Mouse (Mus musculus) left cerebral cortex, postnatal 14 days (tissue): Measurements from ENCODE around the gene Sh3glb2. TPM values are rescaled to one million over a fixed set of nuclear protein-coding genes. Genes with fewer than 3 reads are reported as not detected.

ENCODE experiments used
- DNase-seq, 2 experiments: peaks; one replicate each; pipeline ENCODE4 v3.0.0; 2021 to 2022; ENCODE audit warnings: low spot score in 2 of 2, mixed read lengths in 1 of 2
- intact Hi-C: fragments of 180-260 bp; cut with DNase I; formaldehyde crosslinking; loops from one replicate; pipeline ENCODE4 v1.15.1; 2025
- total RNA-seq, 2 experiments: library from RNA; stranded (reverse); gene quantifications; 2 replicates each; pipeline ENCODE4 v1.2.3; 2021

The Sh3glb2 gene
- total RNA-seq, 2 experiments from 2014 or later, result 276 to 278 TPM

DNA sequence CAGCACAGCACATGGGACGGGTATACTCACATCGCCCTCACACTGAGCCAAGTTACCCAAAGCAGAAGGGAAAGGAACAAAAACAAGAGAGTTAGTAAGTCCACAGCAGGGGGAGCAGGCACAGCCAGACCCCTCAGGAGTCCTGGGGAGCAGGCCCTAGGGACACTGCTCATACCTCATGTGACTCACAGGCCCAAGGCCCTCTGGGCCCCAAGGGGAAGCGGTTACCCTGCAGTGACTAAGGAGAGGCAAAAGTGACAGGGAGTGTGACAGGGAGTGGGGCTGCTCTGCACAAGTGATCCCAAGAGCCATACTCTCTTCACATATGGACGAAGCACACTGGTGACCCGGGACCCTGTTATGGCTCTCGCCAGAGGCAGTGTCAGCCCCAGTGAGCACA lies 9.9 kb downstream of the Sh3glb2 start:
- no peak for DNase-seq
- intact Hi-C loops, result no loop called here

- intact Hi-C loops, result no loop called here
- DNase-seq, result no peak
Observed at GRCm38 (mm10) chr2:30345971-30346676, 13.0 kb downstream of the Sh3glb2 start.

GRCm38 (mm10) chr2:30343601-30344137 lies 15.5 kb downstream of the Sh3glb2 start:
- intact Hi-C loops, result no loop called here
- no peak for DNase-seq

GRCm38 (mm10) chr2:30342544-30342943 lies 16.6 kb downstream of the Sh3glb2 start:
- intact Hi-C loops, result no loop called here

GRCm38 (mm10) chr2:30342061-30342460 lies 17.1 kb downstream of the Sh3glb2 start:
- intact Hi-C loops, result no loop called here
- no peak for DNase-seq

More at GRCm38 (mm10) chr2:30342544-30342943, 16.6 kb downstream of the Sh3glb2 start:
- DNase-seq, result no peak

DNA sequence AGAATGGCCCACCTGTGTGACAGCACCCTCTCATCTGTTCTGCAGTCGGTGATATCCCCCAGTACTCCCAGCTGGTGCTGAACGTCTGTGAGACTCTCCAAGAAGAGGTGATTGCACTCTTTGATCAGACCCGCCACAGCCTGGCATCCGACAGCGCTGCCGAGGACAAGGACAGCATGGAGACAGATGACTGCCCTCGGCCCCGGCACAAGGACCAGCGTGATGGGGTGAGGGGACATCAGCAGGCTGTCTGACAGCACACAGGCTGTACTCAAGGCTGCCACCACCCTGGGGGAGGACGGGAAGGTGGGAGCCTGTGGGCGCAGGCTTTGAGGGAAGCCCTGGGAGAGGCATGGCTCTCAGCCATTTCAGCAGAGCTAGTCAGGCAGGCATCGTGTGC lies 22.0 kb downstream of the Sh3glb2 start:
- DNase-seq, result no peak
- intact Hi-C loops, result no loop called here

DNA sequence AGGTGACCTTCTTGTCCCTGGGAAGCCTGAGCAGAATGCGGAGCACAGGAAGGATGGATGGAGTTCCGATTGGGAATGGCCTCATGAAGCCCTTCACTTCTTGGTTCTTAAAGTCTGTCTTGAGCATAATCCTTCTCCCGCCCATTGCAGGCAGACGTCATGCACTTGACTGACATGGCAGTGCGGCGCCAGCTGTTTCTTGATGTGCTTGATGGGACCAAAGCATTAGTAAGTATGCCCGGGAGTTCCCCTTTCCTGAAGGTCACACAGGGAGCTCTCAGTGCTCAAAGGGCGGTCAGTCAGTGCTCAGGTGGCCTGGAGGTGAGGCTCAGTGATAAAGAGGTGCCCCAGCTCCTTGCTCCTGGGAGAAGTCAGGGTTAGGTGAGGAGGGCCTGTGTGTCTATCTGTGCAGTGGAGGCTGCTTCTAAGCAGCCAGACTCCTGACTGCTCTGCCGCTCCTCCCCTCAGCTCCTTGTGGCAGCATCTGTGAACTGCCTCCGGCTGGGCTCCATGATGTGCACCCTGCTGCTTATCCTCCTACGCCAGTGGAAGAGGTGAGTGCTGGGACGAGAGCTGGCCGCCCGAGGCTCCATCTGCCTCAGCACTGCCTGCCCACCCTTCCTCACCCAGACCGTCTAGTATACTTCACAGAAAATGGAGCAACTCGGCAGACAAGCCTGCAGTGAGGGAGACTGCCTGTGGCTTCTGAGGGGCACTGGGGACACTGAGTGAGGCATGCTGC lies 22.8 kb downstream of the Sh3glb2 start:
- DNase-seq, result no peak
- intact Hi-C loops, result no loop called here

DNA sequence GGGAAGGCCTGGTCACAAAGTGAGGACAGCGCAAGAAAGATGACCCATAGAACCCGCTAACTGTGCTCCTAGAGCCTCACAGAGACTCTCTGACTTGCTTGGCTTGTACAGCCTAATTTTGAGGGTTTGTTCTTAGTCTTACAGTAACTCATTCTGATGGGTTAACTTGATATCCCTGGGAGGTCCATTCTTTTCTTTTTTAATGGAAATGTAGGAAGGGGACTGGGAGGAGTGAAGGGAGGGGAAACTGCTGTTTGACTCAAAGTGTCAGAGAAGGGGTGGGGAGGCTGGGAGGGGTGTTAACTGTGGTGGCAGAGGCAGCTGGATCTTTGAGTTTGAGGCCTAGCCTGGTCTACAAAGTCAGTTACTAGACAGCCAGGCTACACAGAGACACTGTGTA lies 23.8 kb downstream of the Sh3glb2 start:
- DNase-seq, result no peak
- intact Hi-C loops, result no loop called here

DNA sequence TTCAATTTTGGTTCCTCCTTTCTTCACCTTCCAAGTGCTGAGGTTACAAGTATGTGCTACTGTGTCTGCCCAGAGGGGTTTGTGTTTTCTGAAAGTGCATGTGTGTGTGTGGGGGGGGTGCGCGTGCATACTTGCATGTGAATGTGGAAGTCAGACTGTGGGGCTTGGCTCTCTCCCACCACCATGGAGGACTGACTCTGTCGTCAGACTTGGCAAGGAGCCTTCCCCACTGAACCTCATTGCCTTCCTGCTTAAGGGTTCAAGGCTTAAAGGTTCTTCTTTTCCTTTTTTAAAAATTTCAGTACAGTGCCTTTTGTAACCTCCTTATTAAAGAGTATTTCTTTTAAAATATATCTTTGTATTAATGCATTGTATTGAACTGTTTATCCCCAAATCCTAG lies 30.3 kb downstream of the Sh3glb2 start:
- DNase-seq, result no peak
- intact Hi-C loops, result loop anchor here (10.0 kb wide), 1 partner anchor 404 kb away; no protein-coding TSS in a partner anchor

DNA sequence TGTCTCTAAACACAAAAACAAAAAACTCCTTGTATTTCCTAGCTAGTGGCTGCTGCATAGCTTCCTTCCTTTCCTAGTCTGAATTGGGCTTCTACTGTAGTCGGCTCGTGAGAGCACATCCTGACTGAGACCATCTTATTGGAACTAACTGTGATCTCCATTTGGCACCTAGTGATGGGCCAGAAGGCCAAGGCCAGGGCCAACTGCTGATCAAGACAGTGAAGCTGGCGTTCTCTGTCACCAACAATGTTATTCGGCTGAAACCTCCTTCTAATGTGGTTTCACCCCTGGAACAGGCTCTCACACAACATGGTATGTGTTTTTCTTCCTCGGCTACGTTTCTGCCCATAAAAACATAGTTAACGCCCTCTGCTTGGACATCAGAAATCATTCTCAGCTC lies 31.9 kb downstream of the Sh3glb2 start:
- intact Hi-C loops, result loop anchor here (10.0 kb wide), 1 partner anchor 402 kb away; no protein-coding TSS in a partner anchor
- no peak for DNase-seq

GRCm38 (mm10) chr2:30325296-30325695 lies 33.8 kb downstream of the Sh3glb2 start:
- intact Hi-C loops, result loop anchor here (10.0 kb wide), 1 partner anchor 400 kb away; no protein-coding TSS in a partner anchor
- no peak for DNase-seq

DNA sequence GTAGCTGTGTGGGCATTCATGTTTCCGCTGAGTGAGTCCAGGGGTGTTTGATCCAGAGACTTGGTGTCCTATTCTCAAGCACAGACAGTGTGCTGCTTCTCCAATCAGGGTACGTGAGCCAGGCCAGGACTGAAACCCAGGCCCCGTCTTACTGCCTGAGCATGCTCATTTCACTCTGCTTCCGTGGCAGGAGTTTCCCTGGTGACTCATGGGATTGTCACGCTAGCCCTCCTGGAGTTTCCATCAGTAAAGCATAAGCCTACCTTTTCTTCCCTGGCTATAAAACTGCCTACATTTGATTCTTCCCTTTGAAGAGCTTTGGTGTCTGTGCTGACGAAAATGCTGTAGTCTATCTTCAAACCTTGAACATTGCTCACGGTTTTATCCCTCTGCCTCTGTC lies 36.0 kb downstream of the Sh3glb2 start:
- DNase-seq, result no peak
- intact Hi-C loops, result loop anchor here (10.0 kb wide), 1 partner anchor 398 kb away; no protein-coding TSS in a partner anchor

GRCm38 (mm10) chr2:30319260-30319659 lies 39.9 kb downstream of the Sh3glb2 start:
- intact Hi-C loops, result no loop called here
- no peak for DNase-seq

- intact Hi-C loops, result no loop called here
- DNase-seq, result no peak
Observed at GRCm38 (mm10) chr2:30316955-30317354, 42.2 kb downstream of the Sh3glb2 start.

GRCm38 (mm10) chr2:30316136-30316535 lies 43.0 kb downstream of the Sh3glb2 start:
- intact Hi-C loops, result no loop called here
- no peak for DNase-seq

DNA sequence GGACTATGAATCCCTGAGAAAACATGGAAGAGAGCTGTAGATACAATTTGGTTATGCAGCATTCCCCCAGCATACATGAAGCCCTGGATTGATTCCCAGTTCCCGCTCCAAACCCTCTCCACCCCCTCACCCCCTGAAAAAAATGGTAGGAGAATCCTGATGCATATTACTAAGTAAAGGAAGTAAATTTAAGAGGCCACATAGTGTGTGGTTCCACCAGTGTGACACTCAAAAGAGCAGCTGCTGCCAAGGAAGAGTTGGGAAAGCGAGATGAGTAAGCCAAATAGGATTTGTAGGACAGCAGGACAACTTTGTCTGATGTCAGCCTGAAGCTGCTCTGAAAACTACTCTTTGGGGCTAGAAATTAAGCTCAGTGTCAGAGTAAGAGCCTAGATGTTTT lies 47.7 kb downstream of the Sh3glb2 start:
- intact Hi-C loops, result no loop called here
- DNase-seq, result no peak

- DNase-seq, result no peak
- intact Hi-C loops, result no loop called here
Observed at GRCm38 (mm10) chr2:30309351-30309750, 49.8 kb downstream of the Sh3glb2 start.

- no peak for DNase-seq
Observed at GRCm38 (mm10) chr2:30306087-30306486, 53.0 kb downstream of the Sh3glb2 start.

DNA sequence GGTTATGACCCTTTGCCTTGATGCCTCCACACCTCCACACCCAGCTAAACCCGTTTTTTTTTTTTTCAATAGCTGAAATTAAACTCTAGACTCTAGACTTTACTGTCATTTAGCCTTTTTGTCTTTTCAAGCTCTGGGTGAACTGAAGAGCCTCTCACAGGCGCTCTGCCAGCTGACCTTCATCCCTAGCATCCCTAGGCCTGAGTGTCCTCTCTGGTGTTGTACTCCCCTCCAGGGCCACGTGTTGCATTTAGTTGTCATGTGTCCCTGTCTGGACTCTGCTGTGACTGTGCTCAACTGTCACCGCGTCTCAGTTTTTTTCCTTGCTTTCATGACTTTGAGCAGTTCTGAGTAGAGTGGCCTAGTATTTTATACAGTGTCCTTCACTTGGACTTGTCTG lies 59.2 kb downstream of the Sh3glb2 start:
- intact Hi-C loops, result no loop called here
- no peak for DNase-seq

More at GRCm38 (mm10) chr2:30306087-30306486, 53.0 kb downstream of the Sh3glb2 start:
- intact Hi-C loops, result no loop called here

DNA sequence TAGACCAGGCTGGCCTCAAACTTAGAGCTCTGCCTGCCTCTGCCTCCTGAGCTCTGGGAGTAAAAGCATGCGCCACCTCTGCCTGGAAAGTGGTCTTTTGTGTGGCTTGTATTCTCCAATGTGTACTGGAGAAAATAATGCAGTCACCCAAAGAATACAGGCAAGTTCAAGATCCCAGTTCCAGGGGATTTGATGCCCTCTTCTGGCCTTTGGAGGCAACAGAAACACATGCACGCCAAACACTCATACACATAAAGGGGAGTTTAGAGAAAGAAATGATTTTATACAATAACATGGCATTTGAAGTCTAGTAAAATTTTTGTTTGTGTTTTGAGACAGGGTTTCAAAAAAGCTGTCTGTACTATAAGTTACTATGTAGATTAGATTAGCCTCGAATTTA lies 59.6 kb downstream of the Sh3glb2 start:
- DNase-seq, result no peak
- intact Hi-C loops, result no loop called here
